Mouse (Mus musculus): ENCODE measurements around the gene Olfr17. TPM values are rescaled to one million over a fixed set of nuclear protein-coding genes. Genes with fewer than 3 reads are reported as not detected.
A peak's percentile ranks its signal among the peaks of the same experiment; 100 is the strongest.
"Not testable (repeated sequence)": the region's sequence is repeated elsewhere in the genome, so short reads cannot be mapped to it uniquely, and the experiment has no call there.

Gene Olfr17
- not detected for total RNA-seq (2021)
- long read RNA-seq, experiment 1: 0 reads
- long read RNA-seq, experiment 2: 0 reads

- DNase-seq: no peak
These were observed at the start of gene Olfr17 for GRCm38 (mm10) chr7:107092920-107093319. Olfr17 (plus strand) TSS chr7:107093220.

GRCm38 (mm10) chr7:107044407-107044806 is 48.6 kb upstream of the Olfr17 start:
- no peak for DNase-seq

- peak; percentile 23 for DNase-seq
These were observed 47.2 kb upstream of the Olfr17 start for GRCm38 (mm10) chr7:107045833-107046232.

GRCm38 (mm10) chr7:107047578-107047977 is 45.4 kb upstream of the Olfr17 start:
- DNase-seq: no peak

- DNase-seq: no peak
These were observed 22.3 kb upstream of the Olfr17 start, which contains the start of gene Olfr714 for GRCm38 (mm10) chr7:107070681-107071080. Olfr714 (plus strand) TSS chr7:107070981.

- not testable (repeated sequence) for DNase-seq
These were observed 17.2 kb downstream of the Olfr17 start, which contains the start of gene Olfr715b for GRCm38 (mm10) chr7:107110269-107110668. Olfr715b (minus strand) TSS chr7:107110369.

- not testable (repeated sequence) for DNase-seq
These were observed 38.0 kb downstream of the Olfr17 start, which contains the start of gene Olfr715 for GRCm38 (mm10) chr7:107130983-107131382. Olfr715 (minus strand) TSS chr7:107131083.

GRCm38 (mm10) chr7:107138027-107138426 is 45.0 kb downstream of the Olfr17 start, which contains the start of gene Olfr716:
Olfr716 (plus strand) TSS chr7:107138327.
- DNase-seq: not testable (repeated sequence)

Other genes starting within 250 kb of the Olfr17 start
- not detected for gene Olfr703, start 249.9 kb upstream of the Olfr17 start, total RNA-seq (2021)
- gene Olfr704, start 230.0 kb upstream of the Olfr17 start, total RNA-seq (2021): not detected
- not detected for gene Olfr705, start 216.3 kb upstream of the Olfr17 start, total RNA-seq (2021)
- gene Olfr706, start 205.1 kb upstream of the Olfr17 start, total RNA-seq (2021): not detected
- gene Olfr707, start 192.0 kb upstream of the Olfr17 start, total RNA-seq (2021): not detected
- not detected for gene Olfr1532-ps1, start 185.2 kb upstream of the Olfr17 start, total RNA-seq (2021)
- under 1 TPM in 1 of 2 experiments, not detected in 1; 0.09 TPM for gene Olfr709-ps1, start 161.0 kb upstream of the Olfr17 start, total RNA-seq (2021)
- gene Olfr710, start 144.9 kb upstream of the Olfr17 start, total RNA-seq (2021): not detected
- under 1 TPM in 1 of 2 experiments, not detected in 1; 0.21 TPM for gene Olfr6, start 129.3 kb upstream of the Olfr17 start, total RNA-seq (2021)
- not detected for gene Olfr711, start 117.8 kb upstream of the Olfr17 start, total RNA-seq (2021)
- gene Olfr2, start 87.1 kb upstream of the Olfr17 start, total RNA-seq (2021): not detected
- not detected for gene Olfr713, start 62.0 kb upstream of the Olfr17 start, total RNA-seq (2021)
- gene Olfr714, start 22.2 kb upstream of the Olfr17 start, total RNA-seq (2021): not detected
- gene Olfr715b, start 17.1 kb downstream of the Olfr17 start, total RNA-seq (2021): not detected
- not detected for gene Olfr715, start 37.9 kb downstream of the Olfr17 start, total RNA-seq (2021)
- gene Olfr716, start 45.1 kb downstream of the Olfr17 start, total RNA-seq (2021): not detected
- gene Nlrp14, start 73.8 kb downstream of the Olfr17 start, total RNA-seq (2021): under 1 TPM in 1 of 2 experiments, not detected in 1; 0.21 TPM
- gene Rbmxl2, start 116.2 kb downstream of the Olfr17 start, total RNA-seq (2021): under 1 TPM in 1 of 2 experiments, not detected in 1; 0.18 TPM

Data from adrenal gland, postnatal 10 days (tissue).